Mouse (Mus musculus): Measurements from ENCODE around the gene Apol7c. TPM values are rescaled to one million over a fixed set of nuclear protein-coding genes. Genes with fewer than 3 reads are reported as not detected.
"Not testable (repeated sequence)": the region's sequence is repeated elsewhere in the genome, so short reads cannot be mapped to it uniquely, and the experiment has no call there.

Gene Apol7c
- polyA plus RNA-seq, 1 experiment from 2014 or later = not detected

DNA sequence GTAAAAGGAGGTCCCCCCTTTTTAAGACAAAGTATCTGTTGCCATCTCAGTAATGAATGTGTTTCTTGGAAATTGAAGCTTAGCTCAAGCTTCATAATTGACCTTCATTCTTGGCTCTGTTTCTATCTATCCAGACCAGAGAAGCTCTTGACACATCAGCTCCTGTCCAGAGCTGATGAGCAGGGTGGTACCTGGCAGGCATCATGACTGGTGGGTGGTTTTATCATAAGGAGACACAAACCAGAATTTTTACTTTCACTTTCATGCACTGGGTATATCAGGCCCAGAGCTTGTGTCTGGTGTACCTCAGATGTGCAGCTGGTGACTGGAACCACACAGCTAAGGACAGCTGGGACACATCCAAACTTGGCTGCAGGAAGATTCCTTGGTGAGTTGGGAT, 25.1 kb downstream of the Apol7c start, which contains the start of gene Apol11a:
Gene Apol11a, plus strand, starts transcription at position 306 of the 400 bp plus-strand sequence.
- not testable (repeated sequence) for ATAC-seq (ENCODE audit: low read depth); H3K9ac ChIP-seq (ENCODE audit: low read depth, low read length); H3K27ac ChIP-seq (replicated peaks; ENCODE audit: low read depth, low read length); H3K36me3 ChIP-seq (ENCODE audit: control insufficient read depth, insufficient read depth, low read length); H3K9me3 ChIP-seq (ENCODE audit: control insufficient read depth, low read length); H3K27me3 ChIP-seq (replicated peaks; ENCODE audit: control insufficient read depth, insufficient read depth, low read length); H3K4me2 ChIP-seq (ENCODE audit: low read depth, low read length); H3K4me3 ChIP-seq (ENCODE audit: low read depth, low read length); DNase-seq (ENCODE audit: low spot score); H3K4me1 ChIP-seq (ENCODE audit: control insufficient read depth, insufficient read depth, low read length)

DNA sequence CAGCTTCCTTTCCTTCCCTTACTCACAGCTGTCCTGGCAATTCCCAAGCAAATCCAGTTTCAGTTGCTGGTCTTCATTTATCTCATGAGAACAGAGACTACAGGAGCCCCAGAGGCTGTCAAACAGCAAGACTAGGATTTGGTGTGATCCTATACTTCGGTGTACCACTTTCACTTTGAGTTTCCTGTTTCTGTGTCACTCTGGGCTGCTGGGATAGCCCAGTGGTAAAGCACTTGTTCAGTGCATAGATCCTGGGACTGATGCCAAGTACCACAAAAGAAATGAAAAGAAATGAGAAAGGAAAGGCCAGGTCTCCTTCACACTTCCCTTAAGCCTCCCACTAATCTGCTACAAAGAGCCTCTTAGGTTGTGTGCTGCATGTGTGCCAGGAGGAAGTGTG, 38.4 kb downstream of the Apol7c start:
- H3K4me2 ChIP-seq (ENCODE audit: low read depth, low read length); H3K4me3 ChIP-seq (ENCODE audit: low read depth, low read length); H3K27ac ChIP-seq (replicated peaks; ENCODE audit: low read depth, low read length); H3K4me1 ChIP-seq (ENCODE audit: control insufficient read depth, insufficient read depth, low read length); DNase-seq (ENCODE audit: low spot score); H3K9me3 ChIP-seq (ENCODE audit: control insufficient read depth, low read length); H3K27me3 ChIP-seq (replicated peaks; ENCODE audit: control insufficient read depth, insufficient read depth, low read length); H3K9ac ChIP-seq (ENCODE audit: low read depth, low read length); H3K36me3 ChIP-seq (ENCODE audit: control insufficient read depth, insufficient read depth, low read length): not testable (repeated sequence)
- peak; percentile 47; the same call in 1 of the 2 replicates for ATAC-seq (ENCODE audit: low read depth)
- WGBS = 57% methylated on average over 1 of the region's 1 CpGs

DNA sequence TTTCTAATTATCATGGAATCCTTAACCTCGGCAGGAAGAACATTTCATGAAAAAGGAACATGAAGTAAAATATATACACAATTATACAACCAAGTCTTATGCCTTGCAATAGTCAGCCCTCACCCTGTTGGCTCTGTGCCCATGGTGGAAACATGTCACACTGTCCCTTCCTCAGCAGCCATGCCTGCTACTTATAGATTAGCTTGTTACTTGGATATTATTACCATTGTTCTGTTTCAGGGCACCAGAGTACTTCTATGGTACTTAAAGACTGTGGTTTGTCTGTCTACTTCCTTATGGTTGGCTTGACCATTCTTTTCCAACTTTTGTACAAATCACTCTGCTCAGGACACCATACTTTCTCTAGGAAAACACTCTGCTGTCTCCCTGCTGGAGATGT, 39.9 kb downstream of the Apol7c start:
- ATAC-seq (ENCODE audit: low read depth); H3K9ac ChIP-seq (ENCODE audit: low read depth, low read length): not testable (repeated sequence)
- no CpG with 5 or more reads among the region's 1 CpGs for WGBS

DNA sequence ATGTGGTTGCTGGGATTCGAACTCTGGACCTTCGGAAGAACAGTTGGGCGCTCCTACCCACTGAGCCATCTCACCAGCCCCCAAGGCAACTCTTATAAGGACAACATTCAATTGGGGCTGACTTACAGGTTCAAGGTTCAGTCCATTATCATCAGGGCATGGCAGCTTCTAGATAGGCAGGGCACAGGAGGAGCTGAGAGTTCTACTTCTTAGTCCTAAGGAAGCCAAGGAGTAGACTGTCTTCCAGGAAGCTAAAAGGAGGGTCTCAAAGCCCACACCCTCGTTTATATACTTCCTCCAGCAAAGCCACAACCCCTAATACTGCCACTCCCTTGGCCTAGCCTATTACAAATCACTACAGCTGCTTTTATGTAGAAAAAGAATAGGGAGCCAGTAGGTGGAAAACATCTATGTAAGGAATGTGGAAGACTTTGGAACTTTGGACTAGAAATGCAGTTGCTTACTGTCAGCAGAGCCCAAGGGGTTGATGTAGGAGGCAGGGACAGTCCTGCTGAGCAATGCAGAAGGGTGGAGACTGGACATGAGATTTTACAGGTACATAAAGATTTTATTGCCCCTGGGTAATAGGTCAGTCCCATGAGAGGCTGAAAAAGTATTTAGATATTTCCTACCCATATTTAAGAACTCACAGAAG, 50.8 kb downstream of the Apol7c start:
- Histone ChIP-seq H3K27me3 (replicated peaks; ENCODE audit: control insufficient read depth, insufficient read depth, low read length) (no peaks in the 10 kb centered on the region), H3K27ac (replicated peaks; ENCODE audit: low read depth, low read length) (no peak overlapping the region), H3K9me3 (ENCODE audit: control insufficient read depth, low read length) (no peaks in the 10 kb centered on the region), H3K4me3 (ENCODE audit: low read depth, low read length) (no peak overlapping the region), H3K4me1 (ENCODE audit: control insufficient read depth, insufficient read depth, low read length) (no peaks in the 10 kb centered on the region), H3K9ac (ENCODE audit: low read depth, low read length) (no peak overlapping the region), H3K36me3 (ENCODE audit: control insufficient read depth, insufficient read depth, low read length) (no peaks in the 10 kb centered on the region), H3K4me2 (ENCODE audit: low read depth, low read length) (no peak overlapping the region)
- WGBS = 68% methylated on average over 4 of the region's 4 CpGs
- DNase-seq (ENCODE audit: low spot score) (no peak), ATAC-seq (ENCODE audit: low read depth) (no peak)

More for the DNA sequence above, 39.9 kb downstream of the Apol7c start:
- not testable (repeated sequence) for H3K27me3 ChIP-seq (replicated peaks; ENCODE audit: control insufficient read depth, insufficient read depth, low read length); DNase-seq (ENCODE audit: low spot score); H3K4me1 ChIP-seq (ENCODE audit: control insufficient read depth, insufficient read depth, low read length); H3K9me3 ChIP-seq (ENCODE audit: control insufficient read depth, low read length); H3K36me3 ChIP-seq (ENCODE audit: control insufficient read depth, insufficient read depth, low read length); H3K4me3 ChIP-seq (ENCODE audit: low read depth, low read length); H3K4me2 ChIP-seq (ENCODE audit: low read depth, low read length); H3K27ac ChIP-seq (replicated peaks; ENCODE audit: low read depth, low read length)

DNA sequence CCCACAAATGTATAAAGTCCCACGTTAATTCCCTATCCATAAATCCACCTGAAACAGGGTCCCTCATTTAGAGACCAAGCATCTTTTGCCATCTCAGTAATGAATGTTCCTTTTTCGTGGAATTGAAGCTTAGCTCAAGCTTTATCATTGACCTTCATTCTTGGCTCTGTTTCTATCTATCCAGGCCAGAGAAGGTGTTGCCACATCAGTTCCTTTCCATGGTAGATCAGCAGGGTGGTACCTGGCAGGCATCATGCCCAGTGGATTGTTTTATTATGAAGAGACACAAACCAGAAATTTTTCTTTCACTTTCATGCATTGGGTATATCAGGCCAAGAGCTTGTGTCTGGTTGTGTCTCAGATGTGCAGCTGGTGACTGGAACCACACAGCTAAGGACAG, 56.4 kb downstream of the Apol7c start, which contains the start of gene Apol10a:
Gene Apol10a, plus strand, starts transcription at position 355 of the 400 bp plus-strand sequence.
- H3K36me3 ChIP-seq (ENCODE audit: control insufficient read depth, insufficient read depth, low read length); H3K4me3 ChIP-seq (ENCODE audit: low read depth, low read length); H3K9me3 ChIP-seq (ENCODE audit: control insufficient read depth, low read length); ATAC-seq (ENCODE audit: low read depth); H3K4me1 ChIP-seq (ENCODE audit: control insufficient read depth, insufficient read depth, low read length); H3K27me3 ChIP-seq (replicated peaks; ENCODE audit: control insufficient read depth, insufficient read depth, low read length); DNase-seq (ENCODE audit: low spot score); H3K27ac ChIP-seq (replicated peaks; ENCODE audit: low read depth, low read length); H3K4me2 ChIP-seq (ENCODE audit: low read depth, low read length); H3K9ac ChIP-seq (ENCODE audit: low read depth, low read length): not testable (repeated sequence)
- 76% methylated on average over 2 of the region's 2 CpGs for WGBS

Other genes starting within 250 kb of the Apol7c start
- 97.4 and 107 TPM in 2 replicates for gene Rbfox2, start 226.3 kb downstream of the Apol7c start, polyA plus RNA-seq (2014; fragmentation: Nextera tagmentation; extraction: Ambion mirVana)
- 0.43 TPM in 1 of 2 replicates, not detected in the other for gene Apol7a, start 134.2 kb downstream of the Apol7c start, polyA plus RNA-seq (2014; fragmentation: Nextera tagmentation; extraction: Ambion mirVana)
- 0.31 TPM in 1 of 2 replicates, not detected in the other for gene Apol9a, start 122.2 kb downstream of the Apol7c start, polyA plus RNA-seq (2014; fragmentation: Nextera tagmentation; extraction: Ambion mirVana)
- gene Apol7b, start 85.8 kb downstream of the Apol7c start, polyA plus RNA-seq (2014; fragmentation: Nextera tagmentation; extraction: Ambion mirVana) = not detected in 2 replicates
- gene Apol10a, start 56.3 kb downstream of the Apol7c start, polyA plus RNA-seq (2014; fragmentation: Nextera tagmentation; extraction: Ambion mirVana) = 0.14 TPM in 1 of 2 replicates, not detected in the other
- gene Apol11a, start 25.0 kb downstream of the Apol7c start, polyA plus RNA-seq (2014; fragmentation: Nextera tagmentation; extraction: Ambion mirVana) = not detected in 2 replicates
- gene 1700025B11Rik, start 28.6 kb upstream of the Apol7c start, polyA plus RNA-seq (2014; fragmentation: Nextera tagmentation; extraction: Ambion mirVana) = not detected in 2 replicates
- gene Apol10b, start 62.8 kb upstream of the Apol7c start, polyA plus RNA-seq (2014; fragmentation: Nextera tagmentation; extraction: Ambion mirVana) = 0.08 and 0.14 TPM in 2 replicates
- gene Gm36245, start 65.9 kb upstream of the Apol7c start, polyA plus RNA-seq (2014; fragmentation: Nextera tagmentation; extraction: Ambion mirVana) = not detected in 2 replicates
- gene Apol11b, start 110.0 kb upstream of the Apol7c start, polyA plus RNA-seq (2014; fragmentation: Nextera tagmentation; extraction: Ambion mirVana) = 0.10 TPM in 1 of 2 replicates, not detected in the other
- gene Apol7e, start 165.5 kb upstream of the Apol7c start, polyA plus RNA-seq (2014; fragmentation: Nextera tagmentation; extraction: Ambion mirVana) = 0.09 TPM in 1 of 2 replicates, not detected in the other
- gene Apol9b, start 195.7 kb upstream of the Apol7c start, polyA plus RNA-seq (2014; fragmentation: Nextera tagmentation; extraction: Ambion mirVana) = 0.39 TPM in 1 of 2 replicates, not detected in the other
- not detected in 2 replicates for gene Apol8, start 223.7 kb upstream of the Apol7c start, polyA plus RNA-seq (2014; fragmentation: Nextera tagmentation; extraction: Ambion mirVana)

Measured in embryonic facial prominence, embryonic 14.5 days (tissue).